Mouse (Mus musculus): ENCODE results near the gene Gpx3.

The Gpx3 gene

DNA sequence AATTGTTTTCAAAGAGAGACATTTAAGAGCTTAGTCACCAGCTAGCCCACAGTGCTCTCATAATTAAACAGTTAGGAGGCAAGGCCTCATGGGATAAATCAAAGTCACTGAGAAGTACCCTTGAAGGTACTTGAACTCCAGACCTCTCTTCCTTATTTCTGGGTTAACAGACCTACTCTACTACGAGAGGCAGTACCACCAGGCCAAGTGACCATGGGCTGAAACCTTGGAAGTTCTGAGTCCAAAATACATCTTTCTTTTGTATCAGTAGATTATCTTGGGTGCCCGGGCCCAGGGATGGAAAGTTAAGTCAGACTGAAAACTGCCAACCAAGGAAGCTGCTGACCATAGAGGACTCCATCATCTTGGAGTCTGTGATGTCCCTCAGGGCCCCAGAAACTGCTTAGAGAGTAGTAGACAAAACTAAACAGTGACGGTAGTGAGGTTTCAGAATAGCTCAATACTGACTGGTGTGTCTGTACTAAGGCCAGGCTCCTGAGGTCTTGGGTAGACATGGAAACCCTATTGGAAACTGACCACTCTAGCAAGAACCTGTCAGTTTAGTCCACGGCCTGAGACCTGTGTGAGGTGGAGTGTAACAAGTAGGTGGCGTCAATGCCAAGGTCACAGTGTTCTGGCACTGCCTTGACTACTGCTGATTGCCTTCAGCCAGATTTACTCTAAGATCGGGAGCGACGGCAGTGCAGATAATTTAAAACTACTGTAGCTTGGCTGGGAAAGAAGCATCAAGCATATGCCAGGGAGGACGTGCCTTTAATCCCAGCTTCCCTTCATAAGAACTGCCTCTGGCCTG lies 10.5 kb downstream of the Gpx3 start:
- no peak for DNase-seq (ENCODE audit: low spot score)

DNA sequence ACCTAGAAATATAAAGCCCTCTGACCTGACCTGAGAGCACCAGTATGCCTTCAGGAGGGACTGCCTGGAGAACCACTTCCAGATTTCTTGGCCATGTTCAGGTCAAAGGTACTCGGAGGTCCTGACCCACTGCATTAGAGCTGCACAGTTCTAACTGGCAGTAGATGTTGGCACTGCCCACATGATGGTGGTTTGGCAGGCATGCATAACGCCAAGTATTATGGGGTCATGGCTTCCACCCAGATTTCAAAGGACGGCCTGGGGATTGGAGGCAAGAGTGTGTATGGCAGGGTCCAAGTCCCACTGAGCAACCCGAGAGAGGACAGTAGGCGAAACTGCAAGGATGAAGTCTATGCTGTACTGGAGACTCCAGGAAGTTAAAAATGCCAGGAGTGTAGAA lies 11.6 kb downstream of the Gpx3 start:
- peak; percentile 54 for DNase-seq (ENCODE audit: low spot score)

DNA sequence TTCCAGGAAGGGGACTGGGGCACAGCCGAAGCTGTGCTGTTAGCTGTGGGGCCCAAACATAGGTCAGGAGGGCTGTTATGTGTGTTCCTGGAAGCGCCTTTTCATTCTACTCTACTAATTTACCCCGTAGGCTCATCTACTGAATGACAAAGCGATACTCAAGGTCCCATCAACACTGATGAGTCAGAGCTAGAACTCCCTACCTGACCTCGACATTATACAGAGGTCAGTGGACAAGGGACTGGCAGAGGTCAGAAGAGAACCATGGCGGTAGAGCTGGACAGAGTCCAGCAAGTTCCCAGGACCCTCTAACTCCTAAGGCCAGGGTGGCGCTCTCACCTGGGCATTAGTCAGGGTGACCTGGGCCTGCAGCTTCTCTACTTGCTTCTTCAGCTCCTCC lies 15.2 kb downstream of the Gpx3 start:
- DNase-seq (ENCODE audit: low spot score): no peak

DNA sequence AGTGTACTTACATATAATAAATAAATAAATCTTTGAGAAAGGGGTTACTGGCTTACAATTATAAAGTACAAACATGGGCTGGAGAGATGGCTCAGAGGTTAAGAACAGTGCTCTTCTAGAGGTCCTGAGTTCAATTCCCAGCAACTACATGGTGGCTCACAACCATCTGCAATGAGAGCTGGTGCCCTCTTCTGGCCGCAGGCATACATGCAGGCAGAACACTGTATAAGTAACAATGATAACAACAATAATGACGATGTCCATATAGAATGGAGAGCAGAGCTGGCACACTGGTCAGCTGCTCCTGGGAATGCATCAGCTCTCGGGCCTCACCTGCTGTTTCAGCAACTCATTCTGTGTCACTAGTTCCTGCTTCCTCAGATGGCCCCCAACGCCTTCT lies 16.0 kb downstream of the Gpx3 start:
- no peak for DNase-seq (ENCODE audit: low spot score)

DNA sequence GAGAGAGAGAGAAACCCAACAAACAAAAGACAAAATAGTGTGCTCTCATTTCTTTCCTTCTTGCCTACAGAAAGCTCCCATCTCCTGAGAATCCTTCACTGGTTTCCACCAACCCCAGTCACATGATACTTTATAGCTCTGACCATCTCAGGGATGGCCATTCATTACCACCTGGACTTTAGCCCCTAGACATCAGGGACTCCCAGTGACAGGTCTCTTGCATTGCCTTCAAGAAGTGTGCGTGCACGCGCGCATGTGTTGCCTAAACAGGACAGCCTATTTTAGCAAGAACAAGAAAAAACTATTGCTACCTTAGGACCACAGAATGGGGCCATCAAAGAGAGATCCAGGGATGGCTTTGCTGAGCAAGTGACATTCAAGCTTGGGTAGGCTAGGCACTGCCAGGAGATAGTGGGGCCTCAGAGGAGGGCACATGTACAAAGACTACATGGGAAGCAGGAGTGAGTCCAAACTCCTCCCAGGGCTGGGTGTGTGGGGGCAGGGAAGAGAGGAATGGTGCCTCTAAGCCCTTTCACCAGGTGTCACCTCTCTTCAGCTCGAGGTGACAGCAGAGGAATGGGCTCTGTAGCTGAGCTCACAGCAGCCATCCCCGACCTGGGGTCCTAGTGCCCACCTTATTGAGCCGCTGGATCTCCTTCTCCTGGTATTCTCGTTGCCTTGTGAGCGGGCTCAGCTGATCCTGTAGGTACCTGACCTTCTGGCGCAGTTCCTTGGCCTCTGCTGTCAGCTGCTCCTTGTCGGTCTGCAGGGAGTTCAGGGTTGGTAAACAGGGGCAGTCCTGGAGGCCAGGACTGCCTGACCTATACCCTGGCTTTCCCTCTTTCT lies 18.1 kb downstream of the Gpx3 start:
- DNase-seq (ENCODE audit: low spot score): peak; percentile 57

DNA sequence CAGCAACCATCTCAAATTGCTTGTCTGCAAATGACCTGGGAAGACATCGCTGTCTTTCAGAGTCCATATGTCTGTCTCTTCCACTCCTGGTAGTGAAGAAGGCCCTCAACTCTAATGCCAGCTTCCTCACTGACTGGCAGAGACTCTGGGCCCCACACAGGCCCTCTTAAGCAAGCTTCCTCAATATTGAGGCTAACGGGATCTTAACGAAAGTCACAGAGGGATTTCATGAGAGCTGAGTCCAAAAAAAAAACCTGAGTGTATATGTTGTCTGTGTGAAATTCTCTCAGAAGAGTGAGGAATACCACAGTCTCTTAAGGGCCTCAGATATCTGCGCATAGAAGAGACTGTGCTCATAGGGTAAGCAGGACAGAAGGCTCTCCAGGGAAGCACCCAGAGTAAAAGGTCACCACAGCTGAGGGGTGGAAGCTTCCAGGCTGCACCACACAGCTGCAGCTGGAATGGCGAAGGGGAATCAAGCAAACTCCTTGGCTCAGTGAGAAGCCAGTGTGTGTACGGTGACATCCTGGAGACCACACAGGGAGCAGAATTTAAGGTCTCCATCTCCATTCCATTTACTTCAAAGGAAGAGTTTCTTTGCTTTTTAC lies 18.8 kb downstream of the Gpx3 start:
- DNase-seq (ENCODE audit: low spot score): peak; percentile 54

DNA sequence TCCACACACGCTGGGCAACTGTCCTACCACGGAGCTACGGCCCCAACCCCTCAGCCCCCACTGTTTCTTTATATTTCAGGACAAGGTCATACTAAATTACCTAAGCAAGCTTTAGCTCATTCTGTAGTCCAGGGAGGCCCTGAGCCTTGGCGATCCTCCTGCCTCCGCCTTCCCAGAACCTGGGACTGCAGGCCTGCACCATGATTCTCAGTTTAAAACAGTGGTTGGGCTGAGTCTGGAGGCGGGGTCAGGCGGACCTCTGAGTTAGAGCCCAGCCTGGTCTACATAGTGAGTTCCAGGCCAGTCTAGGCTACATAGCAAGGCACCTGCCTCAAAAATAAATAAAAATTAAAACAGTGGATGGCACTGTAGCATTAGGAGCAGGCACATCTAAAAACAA lies 19.5 kb downstream of the Gpx3 start:
- peak; percentile 50 for DNase-seq (ENCODE audit: low spot score)

DNA sequence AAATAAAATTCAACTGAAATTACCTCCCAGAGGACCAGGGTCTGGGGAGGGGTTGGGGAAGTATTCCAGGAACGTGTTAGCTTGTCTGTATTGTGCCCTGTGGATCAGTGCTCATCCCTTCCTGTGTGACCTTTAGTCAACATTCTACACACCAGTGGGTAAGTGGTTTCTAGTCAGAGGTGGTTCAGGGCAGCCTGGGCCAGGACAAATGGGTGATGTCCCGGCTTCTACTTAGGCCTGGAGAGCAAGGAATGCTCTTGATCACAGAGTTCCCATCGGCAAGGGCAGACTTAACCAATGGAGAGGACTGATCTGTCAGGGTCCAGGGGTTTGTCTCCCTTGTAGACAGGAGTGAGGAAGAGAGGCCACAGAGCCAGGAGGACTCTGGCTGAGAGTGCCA lies 20.2 kb downstream of the Gpx3 start:
- DNase-seq (ENCODE audit: low spot score): no peak

DNA sequence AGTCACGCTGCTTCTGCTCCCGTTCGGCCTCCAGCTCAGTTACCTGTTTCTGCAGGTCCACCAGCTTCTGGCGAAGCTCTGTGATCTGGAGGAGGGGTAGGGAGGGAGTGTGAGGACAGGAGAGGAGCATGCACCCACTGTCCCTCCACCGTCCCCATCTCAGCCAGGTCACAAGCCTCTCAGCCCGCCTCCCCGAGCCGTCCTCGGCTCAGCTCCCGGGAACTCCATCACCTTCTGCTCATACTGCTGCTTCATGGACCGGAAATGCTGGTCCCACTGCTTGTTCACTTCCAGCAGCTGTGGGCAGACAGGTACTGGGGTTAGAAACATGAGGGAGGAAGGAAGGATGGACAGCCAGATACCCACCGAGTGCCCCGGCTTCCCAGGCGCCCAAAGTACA lies 21.9 kb downstream of the Gpx3 start:
- DNase-seq (ENCODE audit: low spot score): no peak

DNA sequence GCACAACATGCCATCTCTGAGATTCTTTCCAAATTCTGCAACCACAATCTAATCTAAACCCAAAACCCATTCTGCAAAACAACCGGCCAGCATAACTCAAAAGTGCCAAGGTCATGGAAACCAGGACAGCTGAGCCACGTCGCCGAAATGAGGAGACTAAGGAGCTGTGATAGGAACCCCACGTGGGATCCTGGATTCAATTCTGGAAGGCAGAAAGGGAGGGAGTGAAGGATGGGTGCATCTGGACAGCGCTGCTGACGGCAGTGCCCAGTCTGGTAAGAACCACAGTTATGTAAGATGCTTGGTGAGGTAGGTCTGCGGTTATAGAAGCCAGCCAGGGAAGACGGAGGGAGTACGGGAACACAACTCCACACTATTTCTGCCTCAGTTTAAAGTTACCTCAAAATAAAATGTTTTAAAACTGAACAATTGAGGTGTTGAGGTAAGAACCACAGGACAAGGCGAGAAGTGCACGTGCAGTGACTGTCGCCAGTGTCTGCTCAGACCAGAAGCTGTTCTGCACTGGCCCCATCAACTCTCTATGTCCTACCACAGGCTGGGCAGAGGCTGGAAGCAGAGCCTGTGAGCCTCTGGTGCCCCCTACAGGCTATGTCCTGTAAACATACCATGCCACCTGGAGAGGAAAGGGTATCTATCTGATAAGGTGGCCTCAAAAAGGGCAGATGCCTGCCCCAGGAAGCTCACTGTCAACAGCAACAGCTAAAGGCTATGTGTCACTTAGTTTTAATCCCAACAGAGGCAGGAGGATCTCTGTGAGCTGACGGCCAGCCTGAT lies 25.3 kb downstream of the Gpx3 start:
- peak; percentile 71 for DNase-seq (ENCODE audit: low spot score)

DNA sequence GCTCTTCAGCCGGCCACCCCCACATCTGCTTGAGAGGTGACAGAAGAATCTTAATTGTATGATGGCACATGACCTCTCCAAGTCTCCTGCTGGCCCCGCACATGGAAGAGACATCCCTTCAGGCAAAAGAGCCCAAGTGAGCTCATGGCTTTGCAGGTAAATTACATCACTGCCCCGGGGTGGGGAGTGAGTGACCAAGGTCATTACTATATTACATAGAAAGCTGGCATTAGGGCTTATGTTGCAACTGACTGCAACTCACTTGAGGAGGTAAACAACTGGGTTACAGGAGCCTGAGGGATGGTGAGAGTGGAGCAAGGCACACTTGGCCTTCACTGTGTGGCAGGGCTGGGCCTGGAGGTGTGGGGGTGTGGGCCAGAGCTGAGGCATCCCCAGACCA lies 26.0 kb downstream of the Gpx3 start:
- DNase-seq (ENCODE audit: low spot score): no peak

DNA sequence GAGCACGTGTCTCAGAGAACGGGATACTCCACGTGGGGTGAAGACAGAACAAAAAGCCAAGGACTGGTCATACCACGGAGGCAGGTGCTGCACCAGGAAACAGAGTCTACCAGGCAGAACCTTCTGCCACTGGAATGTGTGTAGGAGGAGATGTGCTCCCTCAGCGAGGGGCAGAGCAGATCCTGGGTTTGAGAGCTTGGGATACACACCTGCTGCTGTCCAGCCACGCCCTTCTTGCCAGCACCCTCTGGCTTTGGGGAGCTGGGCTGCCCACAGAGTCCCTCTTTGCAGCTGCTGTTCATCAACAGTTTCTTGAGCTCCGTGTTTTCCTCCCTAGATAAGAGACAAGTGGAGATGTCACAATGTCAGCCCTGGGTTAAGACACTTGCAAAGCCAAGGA lies 26.6 kb downstream of the Gpx3 start:
- no peak for DNase-seq (ENCODE audit: low spot score)

DNA sequence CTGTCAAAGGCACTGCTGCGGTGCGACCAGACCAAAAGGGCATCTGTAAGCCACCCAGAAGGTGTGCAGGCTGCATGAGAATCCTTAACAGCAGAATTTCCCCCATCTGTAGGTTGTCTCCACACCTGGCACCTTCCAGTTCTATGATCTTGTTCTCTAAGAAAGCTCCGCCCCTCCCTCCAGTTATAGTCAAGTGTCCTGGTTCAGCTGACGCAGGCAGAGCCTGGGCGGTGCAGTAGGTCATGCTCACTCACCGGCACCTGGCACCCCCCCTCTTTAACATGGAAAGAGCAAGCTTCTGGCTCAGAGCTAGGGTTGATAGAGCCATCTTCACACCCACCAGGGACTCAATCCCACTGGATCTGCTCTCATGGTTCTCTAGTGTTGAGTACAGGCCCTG lies 27.0 kb downstream of the Gpx3 start:
- no peak for DNase-seq (ENCODE audit: low spot score)

DNA sequence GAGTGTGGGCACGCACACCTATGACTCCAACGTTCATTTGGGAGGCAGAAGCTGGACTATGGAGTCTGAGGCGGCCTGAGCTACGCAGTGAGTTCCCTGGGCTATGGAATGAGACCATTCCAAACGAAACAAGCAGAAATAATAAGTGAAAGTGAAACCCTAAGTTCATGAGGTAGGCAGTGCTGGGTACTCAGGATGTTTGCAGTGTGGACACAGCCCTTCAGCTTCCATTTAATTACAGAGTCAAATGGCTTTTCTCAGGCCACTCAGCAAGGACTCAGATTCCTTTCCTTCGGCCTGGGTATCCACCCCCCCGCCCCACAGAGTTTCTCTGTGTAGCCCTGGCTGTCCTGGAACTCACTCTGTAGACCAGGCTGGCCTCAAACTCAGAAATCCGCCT lies 27.5 kb downstream of the Gpx3 start:
- no peak for DNase-seq (ENCODE audit: low spot score)

DNA sequence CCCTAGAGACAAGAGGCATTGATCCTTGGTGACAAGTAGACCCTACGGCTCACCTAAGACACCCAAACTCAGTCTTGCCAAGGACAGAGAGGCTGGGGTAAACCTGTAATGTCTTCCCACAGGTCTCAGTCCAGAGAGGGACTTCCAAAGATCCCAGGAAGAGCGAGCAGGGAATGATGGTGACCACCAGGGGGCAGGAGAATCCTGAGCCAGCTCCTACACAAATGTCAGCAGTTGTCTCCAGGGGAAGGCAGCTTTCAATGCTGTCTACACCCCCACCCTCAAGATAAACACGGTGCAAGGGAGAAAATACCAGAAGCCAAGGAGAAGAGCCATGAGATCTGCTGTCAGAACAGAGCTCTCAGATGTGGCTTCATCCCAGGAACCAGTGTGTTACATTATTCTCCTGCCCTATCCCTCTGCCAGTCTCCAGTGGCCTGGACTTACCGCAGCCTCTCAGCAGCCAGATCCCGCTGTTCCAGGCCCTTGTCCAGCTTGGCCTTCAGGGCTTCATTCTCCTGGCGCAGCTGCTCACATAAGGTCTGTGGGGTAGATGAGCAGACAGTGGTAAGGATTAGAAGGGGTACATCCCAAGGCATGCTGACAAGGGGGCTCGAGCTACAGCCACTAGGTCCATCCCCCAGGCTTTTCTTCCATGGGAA lies 28.2 kb downstream of the Gpx3 start:
- peak; percentile 80 for DNase-seq (ENCODE audit: low spot score)

DNA sequence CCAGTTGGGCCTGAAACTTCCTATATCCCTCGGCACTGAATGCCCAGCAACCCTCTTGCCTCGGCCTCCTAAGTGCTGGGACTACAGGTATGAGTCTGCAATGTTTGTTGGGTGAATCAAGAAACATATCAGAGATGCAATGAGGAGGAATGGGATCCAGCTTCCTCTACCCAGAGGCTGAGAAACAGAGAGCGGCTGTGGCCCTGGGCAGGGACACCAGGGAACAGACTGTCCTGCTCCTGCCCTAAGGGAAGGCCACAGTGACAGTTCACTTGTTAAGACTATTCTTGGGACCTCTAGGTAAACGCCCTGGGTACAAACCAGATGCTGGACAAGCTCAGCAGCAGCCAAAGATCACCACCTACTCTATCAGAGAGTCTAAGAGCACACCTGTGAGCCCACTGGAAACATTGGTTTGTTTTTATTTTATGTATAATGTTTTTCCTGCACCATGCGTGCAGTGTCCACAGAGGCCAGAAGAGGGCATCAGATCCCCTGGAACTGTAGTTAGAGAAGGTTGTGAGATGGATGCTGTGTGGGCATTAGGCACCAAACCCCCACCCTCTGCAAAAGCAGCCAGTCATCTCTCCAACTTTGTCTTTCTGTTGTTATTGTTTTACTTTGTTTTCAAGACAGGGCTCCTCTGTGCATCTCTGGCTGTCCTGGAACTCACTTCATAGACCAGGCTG lies 29.3 kb downstream of the Gpx3 start:
- DNase-seq (ENCODE audit: low spot score): peak; percentile 57

DNA sequence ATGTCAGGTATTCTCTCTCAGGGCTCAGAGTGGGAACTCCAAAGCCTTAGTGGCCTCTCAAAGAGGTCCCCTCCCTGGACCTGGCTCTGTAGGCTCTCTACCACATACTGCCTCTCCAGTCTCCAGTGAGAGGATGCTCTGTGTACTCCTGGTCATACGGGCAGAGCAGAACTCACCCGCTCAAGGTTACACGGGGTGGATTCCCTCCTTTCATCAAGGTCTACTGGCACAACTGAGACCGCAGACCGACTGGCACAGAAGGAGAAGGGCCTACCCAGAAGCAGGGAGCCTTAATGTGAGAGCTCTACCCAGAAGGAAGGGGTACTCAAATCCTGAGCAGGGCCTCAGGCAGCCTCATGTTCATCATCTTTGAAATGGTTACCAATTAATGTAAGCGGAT lies 30.3 kb downstream of the Gpx3 start:
- no peak for DNase-seq (ENCODE audit: low spot score)

DNA sequence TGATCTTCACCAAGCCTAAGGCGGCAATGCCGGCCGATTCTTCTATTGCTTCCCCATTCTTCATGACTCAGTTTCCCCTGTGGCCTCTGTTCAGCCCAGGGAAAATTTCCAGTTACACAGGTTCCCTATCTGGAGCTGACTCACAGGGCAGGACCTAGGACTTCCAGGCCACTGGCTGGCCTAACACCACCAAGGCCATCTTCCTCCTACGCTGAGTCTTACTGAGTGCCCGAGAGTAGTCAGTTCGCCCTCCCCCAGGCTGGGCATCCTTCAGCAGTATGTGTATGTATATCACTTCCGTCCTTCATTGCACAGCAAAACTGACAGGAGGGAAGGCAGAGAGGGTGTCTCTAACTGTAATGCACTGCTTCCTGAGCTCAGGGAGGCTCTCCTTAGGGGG lies 31.9 kb downstream of the Gpx3 start:
- no peak for DNase-seq (ENCODE audit: low spot score)

DNA sequence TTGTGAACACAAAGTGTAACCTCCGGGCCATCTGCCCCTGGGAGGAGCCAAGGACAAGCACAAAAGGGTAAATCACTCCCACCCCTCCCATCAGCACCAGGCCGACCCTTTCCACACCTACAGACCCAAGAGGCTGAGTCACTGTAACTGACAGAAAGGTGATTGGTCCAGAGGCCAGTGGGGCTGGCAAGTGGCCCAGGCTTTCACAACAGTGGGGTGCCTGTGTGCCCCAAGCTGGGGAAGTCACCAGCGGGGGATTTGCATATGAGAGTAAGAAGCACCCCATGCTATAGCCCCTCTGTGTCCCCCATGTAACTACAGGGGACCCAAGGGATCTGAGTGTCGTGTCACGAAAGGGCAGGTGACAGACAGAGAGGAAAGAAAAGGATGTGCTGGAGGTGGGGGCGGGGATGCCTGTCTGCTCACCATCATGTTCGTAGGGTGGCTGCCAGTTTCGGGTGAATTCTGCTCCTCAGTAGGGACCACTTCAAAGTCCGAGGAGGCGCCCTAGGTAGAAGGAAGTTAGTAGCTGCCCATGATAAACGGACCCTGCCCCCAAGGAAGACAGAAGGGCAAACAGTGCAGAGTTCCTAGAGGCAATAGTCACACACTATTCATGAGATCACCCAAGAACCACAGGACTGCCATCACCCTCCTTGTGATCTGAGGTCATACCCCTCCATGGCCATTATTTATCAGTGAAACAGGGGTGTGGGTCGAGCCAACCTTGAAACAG lies 34.0 kb downstream of the Gpx3 start:
- no peak for DNase-seq (ENCODE audit: low spot score)

DNA sequence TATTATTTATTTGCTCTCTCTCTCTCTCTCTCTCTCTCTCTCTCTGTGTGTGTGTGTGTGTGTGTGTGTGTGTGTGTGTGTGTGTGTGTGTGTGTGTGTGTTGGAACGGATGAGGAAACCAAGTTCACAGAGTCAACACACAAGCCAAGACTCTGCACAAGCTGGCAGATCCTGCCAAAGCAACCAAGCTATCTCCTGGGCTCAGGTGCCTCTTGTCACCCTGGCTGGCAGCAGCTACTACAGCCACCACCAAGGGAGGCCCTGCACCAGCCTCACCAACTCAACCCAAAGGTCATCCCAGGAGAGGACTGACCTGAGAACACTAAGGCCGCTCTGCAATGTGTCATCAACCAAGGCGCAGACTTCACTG lies 34.5 kb downstream of the Gpx3 start:
- no peak for DNase-seq (ENCODE audit: low spot score)

Data from adipocyte (in vitro differentiated cells).